Mouse (Mus musculus) skeletal muscle tissue, adult 2 months (tissue): ENCODE measurements around the gene Gm10663.
A peak's percentile ranks its signal among the peaks of the same experiment; 100 is the strongest.

Experiments
- DNase-seq: peaks from one replicate; pipeline ENCODE4 v3.0.0-alpha.2; 2012; ENCODE audit warnings: low read depth, low spot score

The Gm10663 gene

GRCm38 (mm10) chr8:65087711-65088110, 12.9 kb downstream of the Gm10663 start:
- peak; percentile 44 for DNase-seq

GRCm38 (mm10) chr8:65088120-65088519, 13.3 kb downstream of the Gm10663 start:
- DNase-seq: no peak

- no peak for DNase-seq
These were observed 14.9 kb downstream of the Gm10663 start for GRCm38 (mm10) chr8:65089781-65090180.

- no peak for DNase-seq
These were observed 23.1 kb downstream of the Gm10663 start for GRCm38 (mm10) chr8:65097760-65098415.

- no peak for DNase-seq
These were observed 24.9 kb downstream of the Gm10663 start for GRCm38 (mm10) chr8:65099735-65100134.

- DNase-seq: no peak
These were observed 28.8 kb downstream of the Gm10663 start for GRCm38 (mm10) chr8:65103632-65104031.

- DNase-seq: no peak
These were observed 29.2 kb downstream of the Gm10663 start for GRCm38 (mm10) chr8:65104041-65104440.

- no peak for DNase-seq
These were observed 33.3 kb downstream of the Gm10663 start for GRCm38 (mm10) chr8:65107936-65108718.

GRCm38 (mm10) chr8:65108936-65109335, 34.1 kb downstream of the Gm10663 start:
- no peak for DNase-seq

- peak; percentile 36 for DNase-seq
These were observed 35.5 kb downstream of the Gm10663 start for GRCm38 (mm10) chr8:65110285-65110691.

GRCm38 (mm10) chr8:65112092-65112491, 37.3 kb downstream of the Gm10663 start:
- no peak for DNase-seq

- DNase-seq: no peak
These were observed 51.2 kb downstream of the Gm10663 start for GRCm38 (mm10) chr8:65126014-65126413.

GRCm38 (mm10) chr8:65126454-65126853, 51.6 kb downstream of the Gm10663 start:
- DNase-seq: no peak
